Mouse (Mus musculus) heart, embryonic 14.5 days (tissue): ENCODE measurements at regions not wholly inside any gene's neighbourhood (a gene's known extent, or its start where the extent isn't known, plus 50 kb on each side); places are given as distances from the start of the nearest gene placed in this dataset.

Experiments
- ATAC-seq: fragments of 200-750 bp; cut with Nextera tagmentation; 2 replicates; pipeline ENCODE4 v1.8.0; 2017; ENCODE audit warnings: low read depth, moderate TSS enrichment; ENCODE audit not compliant: insufficient number of reproducible peaks, insufficient read depth, low FRiP score
- H3K27ac ChIP-seq, 2 experiments: fragments of 200-500 bp in 1 of 2; fragments of 300-500 bp in 1 of 2; sonication (generic) in 1 of 2; replicated peaks in 1 of 2; 2 replicates each; pipeline ENCODE4 v1.5.1; 2012 to 2014; ENCODE audit warnings: low read depth in 2 of 2, low read length in 2 of 2, control low read depth in 1 of 2, mild to moderate bottlenecking in 1 of 2, mixed read lengths in 1 of 2; ENCODE audit not compliant: control insufficient read depth in 1 of 2, insufficient read depth in 1 of 2
- H3K27me3 ChIP-seq: fragments of 300-500 bp; sonication (generic); 2 replicates; pipeline ENCODE4 v1.6.1; 2014; ENCODE audit warnings: mild to moderate bottlenecking, low read length, control low read depth; ENCODE audit not compliant: control insufficient read depth, insufficient read depth
- H3K36me3 ChIP-seq: fragments of 300-500 bp; sonication (generic); 2 replicates; pipeline ENCODE4 v1.6.1; 2014; ENCODE audit warnings: mild to moderate bottlenecking, control low read depth, low read length, mixed read lengths; ENCODE audit not compliant: control insufficient read depth, insufficient read depth
- H3K4me1 ChIP-seq, 2 experiments: fragments of 200-500 bp in 1 of 2; fragments of 300-500 bp in 1 of 2; sonication (generic) in 1 of 2; 2 replicates each; pipeline ENCODE4 v1.6.1; 2012 to 2014; ENCODE audit warnings: low read length in 2 of 2, control low read depth in 1 of 2, mixed read lengths in 1 of 2; ENCODE audit not compliant: control insufficient read depth in 2 of 2, insufficient read depth in 2 of 2
- H3K4me2 ChIP-seq: fragments of 300-500 bp; sonication (generic); 2 replicates; pipeline ENCODE4 v1.6.1; 2014; ENCODE audit warnings: mild to moderate bottlenecking, low read length
- H3K4me3 ChIP-seq, 2 experiments: fragments of 200-500 bp in 1 of 2; fragments of 300-500 bp in 1 of 2; sonication (generic) in 1 of 2; 2 replicates each; pipeline ENCODE4 v1.5.1; 2012 to 2014; ENCODE audit warnings: low read length in 2 of 2, mild to moderate bottlenecking in 2 of 2, control low read depth in 1 of 2, low read depth in 1 of 2, moderate library complexity in 1 of 2; ENCODE audit not compliant: control insufficient read depth in 1 of 2, insufficient read depth in 1 of 2
- H3K9ac ChIP-seq: fragments of 300-500 bp; sonication (generic); 2 replicates; pipeline ENCODE4 v1.6.1; 2014; ENCODE audit warnings: mild to moderate bottlenecking, low read length
- H3K9me3 ChIP-seq: fragments of 300-500 bp; sonication (generic); 2 replicates; pipeline ENCODE4 v1.6.1; 2016; ENCODE audit warnings: low read length, control low read depth; ENCODE audit not compliant: control insufficient read depth
- WGBS: fragments of 180-500 bp; shearing (Covaris S2); extraction: QIAGEN DNeasy Blood & Tissue Kit; methylation state at CpG from one replicate; pipeline ENCODE4 v1.1.7; 2014; 5-methylcytosine and 5-hydroxymethylcytosine counted together

DNA sequence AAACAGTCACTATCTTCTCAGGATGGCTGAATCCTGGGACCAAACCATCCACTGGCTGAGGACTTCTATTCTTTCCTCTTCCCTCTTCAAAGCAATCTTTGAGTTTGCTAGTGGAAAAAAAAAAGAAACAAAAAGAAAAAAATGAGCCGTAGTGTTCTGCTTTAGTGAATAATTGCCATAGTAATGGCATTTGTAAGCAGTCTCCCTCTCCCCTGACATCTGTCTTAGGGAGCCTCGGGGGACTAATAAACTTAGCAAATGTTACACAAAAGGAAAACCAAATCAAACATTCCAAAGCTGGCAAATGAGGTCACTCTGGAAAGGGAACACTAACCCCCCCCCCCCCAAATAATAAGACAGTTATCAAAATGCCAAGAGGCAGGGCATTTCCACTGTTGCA is 744.9 kb downstream of the Utrn start:
- no peak overlapping the region for H3K4me3 ChIP-seq

DNA sequence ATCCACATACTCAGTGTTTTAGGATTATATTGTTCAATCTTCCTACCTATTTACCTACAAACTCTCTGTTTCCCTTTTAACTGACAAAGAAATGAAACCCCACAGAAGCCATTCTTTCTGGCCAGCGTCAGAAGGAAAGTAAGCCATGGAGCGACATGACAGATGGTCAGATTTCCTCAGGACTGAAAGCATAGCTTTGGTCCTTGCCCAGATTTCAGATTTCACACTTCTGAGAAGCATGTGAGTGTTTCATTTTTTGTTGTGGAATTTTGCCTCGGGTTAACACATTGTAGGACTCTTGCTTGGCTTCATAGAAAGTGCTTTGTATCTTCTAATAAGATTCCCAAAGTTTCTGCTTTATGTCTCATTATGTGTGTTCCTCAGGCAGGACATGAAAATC is 739.7 kb downstream of the Utrn start:
- no peak for ATAC-seq
- H3K4me2 ChIP-seq: no peak overlapping the region
- no peaks in the 10 kb centered on the region for H3K27me3 ChIP-seq
- H3K9me3 ChIP-seq: no peaks in the 10 kb centered on the region
- H3K27ac ChIP-seq: no peak overlapping the region
- H3K9ac ChIP-seq: no peak overlapping the region
- H3K4me3 ChIP-seq: no peak overlapping the region
- 69% methylated on average over 3 of the region's 3 CpGs for WGBS
- no peaks in the 10 kb centered on the region for H3K36me3 ChIP-seq
- no peaks in the 10 kb centered on the region for H3K4me1 ChIP-seq

More for the DNA sequence above, 744.9 kb downstream of the Utrn start:
- H3K9ac ChIP-seq: no peak overlapping the region
- H3K4me2 ChIP-seq: no peak overlapping the region
- no peaks in the 10 kb centered on the region for H3K27me3 ChIP-seq
- WGBS: 63% methylated on average over 2 of the region's 2 CpGs
- ATAC-seq: no peak
- no peaks in the 10 kb centered on the region for H3K9me3 ChIP-seq
- H3K4me1 ChIP-seq: no peaks in the 10 kb centered on the region
- H3K27ac ChIP-seq: no peak overlapping the region
- no peaks in the 10 kb centered on the region for H3K36me3 ChIP-seq

DNA sequence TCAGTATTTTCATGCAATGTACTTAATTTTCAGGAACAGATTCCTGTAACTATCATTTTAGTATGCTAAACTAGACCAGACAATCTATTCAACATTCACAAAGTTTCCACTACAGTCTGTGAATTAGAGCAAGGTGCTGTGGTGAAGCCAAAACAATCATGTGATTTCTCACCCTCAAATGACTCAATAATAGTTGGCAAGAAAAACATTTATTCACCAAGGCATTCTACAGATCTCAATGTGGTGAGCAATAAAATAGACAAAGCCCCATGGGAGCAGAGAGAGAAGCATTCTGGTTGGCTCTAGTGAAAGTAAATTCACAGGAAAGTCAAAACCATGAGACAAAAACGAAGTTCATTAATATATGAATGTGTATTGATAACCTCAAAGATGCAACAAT is 724.5 kb downstream of the Utrn start:
- Histone ChIP-seq H3K4me2 (no peak overlapping the region), H3K9ac (no peak overlapping the region), H3K4me3 (no peak overlapping the region), H3K36me3 (no peaks in the 10 kb centered on the region), H3K9me3 (no peaks in the 10 kb centered on the region), H3K27me3 (no peaks in the 10 kb centered on the region), H3K4me1 (no peaks in the 10 kb centered on the region), H3K27ac (no peak overlapping the region)
- 35% methylated on average over 1 of the region's 1 CpGs for WGBS
- no peak for ATAC-seq

DNA sequence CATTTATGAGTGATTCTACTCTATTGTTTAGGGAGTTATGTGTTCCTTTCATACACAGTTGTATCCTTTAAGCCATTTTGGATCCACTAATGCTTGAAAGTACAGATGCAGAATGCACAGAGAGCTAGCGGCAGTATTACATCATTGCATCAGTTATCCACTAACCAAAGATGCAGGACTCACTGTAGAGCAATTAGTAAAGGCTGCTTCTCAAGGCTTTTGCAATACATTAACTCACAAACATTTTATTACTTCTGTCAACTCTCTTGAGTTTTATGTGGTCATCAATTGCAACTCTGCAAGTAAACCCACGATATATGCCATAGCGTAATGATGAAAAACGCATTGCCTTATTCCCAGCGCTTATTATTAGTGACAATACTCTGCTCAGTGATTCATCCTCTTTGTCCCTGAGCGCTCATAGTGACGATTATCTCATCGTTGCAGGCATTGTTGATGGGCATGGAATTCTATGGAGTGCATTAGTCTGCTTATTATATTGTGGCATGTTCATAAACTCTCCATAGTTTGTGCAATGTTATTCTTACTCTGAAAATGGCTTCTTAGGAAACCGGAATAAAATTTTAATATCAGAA is 722.1 kb downstream of the Utrn start:
- Histone ChIP-seq H3K4me2 (no peak overlapping the region), H3K27ac (no peak overlapping the region), H3K9me3 (no peaks in the 10 kb centered on the region), H3K27me3 (no peaks in the 10 kb centered on the region), H3K4me3 (no peak overlapping the region), H3K9ac (no peak overlapping the region), H3K4me1 (no peaks in the 10 kb centered on the region), H3K36me3 (no peaks in the 10 kb centered on the region)
- no peak for ATAC-seq
- 86% methylated on average over 9 of the region's 9 CpGs for WGBS

DNA sequence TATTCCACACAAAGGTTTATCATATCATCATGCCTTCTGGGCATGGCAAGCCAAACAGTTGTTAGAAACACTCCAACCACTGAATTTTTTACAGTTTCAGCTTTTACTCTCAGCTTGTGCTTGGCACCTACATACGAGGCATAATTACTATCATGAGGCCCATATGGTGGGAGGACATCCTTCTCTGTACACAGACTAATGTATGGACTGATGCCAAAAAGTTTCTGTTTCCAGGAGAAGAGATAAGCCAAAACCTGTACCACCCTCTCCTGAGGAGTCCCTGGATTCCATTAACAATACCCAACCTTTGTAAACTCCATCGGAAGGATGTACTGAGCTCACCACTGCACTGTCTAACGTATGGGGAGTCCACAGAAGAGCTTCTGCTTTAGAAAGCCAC is 698.9 kb downstream of the Utrn start:
- Histone ChIP-seq H3K4me3 (no peak overlapping the region), H3K4me1 (no peaks in the 10 kb centered on the region), H3K36me3 (no peaks in the 10 kb centered on the region), H3K27ac (no peak overlapping the region), H3K27me3 (no peaks in the 10 kb centered on the region), H3K9me3 (no peaks in the 10 kb centered on the region), H3K9ac (no peak overlapping the region), H3K4me2 (no peak overlapping the region)
- WGBS: 64% methylated on average over 3 of the region's 3 CpGs
- no peak for ATAC-seq

DNA sequence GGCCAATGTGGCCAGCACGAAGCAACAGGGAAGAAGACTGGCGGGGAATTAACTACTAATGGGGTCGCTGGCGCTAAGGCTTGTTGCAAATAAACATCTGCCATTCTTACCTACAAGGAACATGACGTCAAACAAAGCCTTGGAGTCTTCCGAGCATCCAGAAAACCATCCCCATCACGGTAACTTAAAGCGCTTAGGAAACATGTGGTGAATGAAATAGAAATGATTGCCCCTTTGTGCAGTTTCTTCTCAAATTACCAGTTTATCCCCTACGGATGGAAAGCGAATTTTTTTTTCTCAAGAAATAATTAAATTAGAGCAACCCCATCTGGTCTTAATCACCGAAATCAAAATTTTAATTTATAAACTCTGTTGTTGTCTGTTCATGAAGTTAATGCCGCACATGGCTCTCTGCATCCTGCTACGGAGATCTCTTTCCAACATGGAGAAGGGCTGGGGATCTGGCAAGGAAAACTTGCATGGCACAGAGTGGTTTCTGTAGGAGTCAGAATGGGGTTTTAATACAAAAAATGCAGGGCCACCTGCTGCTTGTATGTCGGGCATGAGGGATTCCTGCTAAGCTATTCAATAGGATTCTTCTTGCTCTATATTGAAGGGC is 694.9 kb downstream of the Utrn start:
- WGBS: 77% methylated on average over 14 of the region's 14 CpGs
- ATAC-seq: no peak
- Histone ChIP-seq H3K9me3 (no peaks in the 10 kb centered on the region), H3K9ac (no peak overlapping the region), H3K36me3 (no peaks in the 10 kb centered on the region), H3K27ac (no peak overlapping the region), H3K4me3 (no peak overlapping the region), H3K27me3 (no peaks in the 10 kb centered on the region), H3K4me2 (no peak overlapping the region), H3K4me1 (no peaks in the 10 kb centered on the region)

DNA sequence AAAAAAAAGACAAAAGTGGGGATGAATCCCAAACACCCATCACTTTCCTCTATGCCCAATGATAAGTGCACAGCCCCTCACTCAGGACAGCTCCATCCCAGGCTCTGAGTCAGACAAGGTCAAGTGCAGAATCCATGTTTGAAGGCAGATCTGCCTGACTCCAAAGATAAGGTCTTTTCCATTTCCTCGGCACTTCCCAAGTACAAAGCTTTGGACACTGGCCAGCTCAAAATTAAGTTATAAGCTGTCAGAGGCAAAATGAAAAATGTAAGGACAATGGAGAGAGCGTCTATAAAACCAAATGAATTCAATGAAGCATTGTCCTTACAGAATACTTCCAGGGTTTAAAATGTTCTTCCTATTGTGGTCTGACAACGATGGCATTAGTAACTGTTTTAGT is 694.0 kb downstream of the Utrn start:
- WGBS: 62% methylated on average over 3 of the region's 3 CpGs
- Histone ChIP-seq H3K4me2 (no peak overlapping the region), H3K9ac (no peak overlapping the region), H3K27me3 (no peaks in the 10 kb centered on the region), H3K4me1 (no peaks in the 10 kb centered on the region), H3K27ac (no peak overlapping the region), H3K9me3 (no peaks in the 10 kb centered on the region), H3K36me3 (no peaks in the 10 kb centered on the region), H3K4me3 (no peak overlapping the region)
- no peak for ATAC-seq

DNA sequence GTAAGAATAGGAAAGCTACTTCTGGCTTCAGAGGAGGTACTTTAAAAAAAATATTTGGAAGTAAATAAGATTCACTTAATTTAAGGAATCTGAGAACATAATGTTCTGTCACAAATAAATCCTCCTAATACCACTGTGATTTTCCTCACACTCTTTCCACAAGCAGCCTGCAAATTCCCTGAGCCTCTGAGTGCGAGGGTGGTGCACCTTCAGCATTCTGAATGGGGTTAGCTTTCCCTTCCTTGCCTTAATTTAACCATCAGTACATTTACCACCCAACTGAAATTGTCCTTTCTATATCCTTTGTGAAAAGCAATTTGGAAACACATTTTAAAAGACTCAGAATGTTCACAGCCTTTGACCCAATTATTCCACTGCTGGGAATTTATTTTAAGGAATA is 691.7 kb downstream of the Utrn start:
- H3K36me3 ChIP-seq: no peaks in the 10 kb centered on the region
- H3K4me2 ChIP-seq: no peak overlapping the region
- H3K4me1 ChIP-seq: no peaks in the 10 kb centered on the region
- H3K9ac ChIP-seq: no peak overlapping the region
- H3K9me3 ChIP-seq: no peaks in the 10 kb centered on the region
- no peak overlapping the region for H3K27ac ChIP-seq
- no peaks in the 10 kb centered on the region for H3K27me3 ChIP-seq
- no peak overlapping the region for H3K4me3 ChIP-seq
- no peak for ATAC-seq
- 71% methylated on average over 1 of the region's 1 CpGs for WGBS
